9 mouse cellular contexts compared by ENCODE assay signal in the genomic region with DNA sequence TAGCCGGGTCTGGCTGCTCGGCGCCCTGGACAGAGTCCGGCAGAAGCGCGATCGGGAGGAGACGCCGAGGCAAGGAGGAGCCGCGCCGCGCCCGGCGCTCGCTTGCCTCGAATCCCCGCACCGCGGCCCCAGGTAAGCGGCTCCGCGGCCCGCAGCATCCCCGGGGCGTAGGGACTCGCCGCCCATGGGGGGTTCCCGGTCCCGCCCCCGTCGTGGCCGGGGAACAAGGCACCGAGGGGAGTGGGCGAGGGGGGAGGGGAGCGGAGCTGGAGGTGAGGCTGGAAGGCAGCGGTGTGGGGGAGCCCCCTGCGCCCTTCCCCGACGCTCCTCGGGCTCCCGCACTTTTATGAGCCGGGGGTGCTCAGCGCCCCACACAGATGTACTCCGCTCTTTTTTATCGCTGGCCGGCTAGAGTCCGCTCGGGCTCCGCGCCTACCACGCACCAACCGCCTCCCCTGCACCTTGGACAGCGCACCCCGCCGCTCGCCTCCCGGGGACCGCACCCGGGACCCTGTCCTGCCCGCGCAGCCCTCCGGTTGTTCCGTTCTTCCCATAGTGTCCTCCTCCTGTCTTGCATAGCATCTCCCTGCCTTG. TPM values are rescaled to one million over a fixed set of nuclear protein-coding genes. Genes with fewer than 3 reads are reported as not detected.
DNase-seq lines count a peak whose midpoint lies in the region; ATAC-seq and TF ChIP-seq lines count a peak whose summit lies in the region.
"Had no signal": no experiment of that assay in that cellular context is flagged by ENCODE, and none has a peak within 500 bp of the region (broad histone marks: within the 10 kb centered on the region; RNA-seq: fewer than 3 reads in every experiment).

No protein-coding gene starts in this region.

- H3K27ac ChIP-seq in layer of hippocampus, adult 2 months = peak overlapping the region; percentile 93
- peak overlapping the region; percentile 66 for H3K27ac ChIP-seq in embryonic facial prominence, embryonic 11.5 days (replicated peaks; ENCODE audit: low read depth, low read length)
- H3K27ac ChIP-seq in hindbrain, postnatal 0 days = peak overlapping the region; percentile 89
- H3K27ac ChIP-seq: macrophage had no signal

- no peak for DNase-seq in layer of hippocampus, adult 2 months (ENCODE audit: low spot score in 2 of 2)
- DNase-seq in layer of hippocampus, adult 9-10 months (ENCODE audit: low spot score) = no peak
- DNase-seq in Patski (ENCODE audit: low read depth, low spot score) (no peak), MN1 (ENCODE audit: low spot score) (no peak)
- peak; percentile 50 for DNase-seq in embryonic facial prominence, embryonic 11.5 days (ENCODE audit: low spot score)
- peak; percentile 39 for DNase-seq in hindbrain, postnatal 0 days (ENCODE audit: low spot score)

- peak; percentile 70 for ATAC-seq in Patski
- peak; percentile 54 for ATAC-seq in embryonic facial prominence, embryonic 11.5 days (replicated peaks; ENCODE audit: insufficient number of reproducible peaks, low FRiP score, low TSS enrichment, low read depth)
- ATAC-seq in hindbrain, postnatal 0 days = peak; percentile 27
- ATAC-seq in megakaryocyte-erythroid progenitor cell, adult 5-6 weeks (replicated peaks; ENCODE audit: low FRiP score, low TSS enrichment, poor library complexity, severe bottlenecking) = 0 out of 2 replicates have a peak, but pooled peaks have one; percentile 30
- no peak; the same call in 1 of the 2 replicates for ATAC-seq in megakaryocyte progenitor cell, adult 5-6 weeks (replicated peaks; ENCODE audit: poor library complexity)

- no peaks in the 10 kb centered on the region for H3K4me1 ChIP-seq in embryonic facial prominence, embryonic 11.5 days (ENCODE audit: control insufficient read depth, insufficient read depth, low read length)
- H3K4me1 ChIP-seq in hindbrain, postnatal 0 days (ENCODE audit: insufficient read depth, low read length) = peaks cover 9% of the 10 kb centered on the region; the same call in 1 of the 2 replicates

- H3K9ac ChIP-seq in embryonic facial prominence, embryonic 11.5 days (replicated peaks; ENCODE audit: low read length) = peak overlapping the region; percentile 67
- H3K9ac ChIP-seq in hindbrain, postnatal 0 days (replicated peaks; ENCODE audit: low read length) = peak overlapping the region; percentile 94

- WGBS in embryonic facial prominence, embryonic 11.5 days = 0% methylated on average over 55 of the region's 64 CpGs
- under 1% methylated on average over 41 of the region's 64 CpGs for WGBS in hindbrain, postnatal 0 days

- peak overlapping the region; percentile 89 for H3K4me3 ChIP-seq in layer of hippocampus, adult 2 months
- H3K4me3 ChIP-seq in embryonic facial prominence, embryonic 11.5 days (ENCODE audit: low read depth, low read length) = peak overlapping the region; percentile 76
- peak overlapping the region; percentile 97 for H3K4me3 ChIP-seq in hindbrain, postnatal 0 days (ENCODE audit: low read length)

- H3K36me3 ChIP-seq in embryonic facial prominence, embryonic 11.5 days (replicated peaks; ENCODE audit: control insufficient read depth, insufficient read depth, low read depth, low read length) = no peaks in the 10 kb centered on the region
- no peaks in the 10 kb centered on the region for H3K36me3 ChIP-seq in hindbrain, postnatal 0 days (ENCODE audit: insufficient read depth, low read length)

- in situ Hi-C loops in Patski (cut with MboI; ENCODE audit: low pct_unique_long_range_greater_than_20kb) = loop anchor here (10.0 kb wide), 1 partner anchor 228 kb away; no protein-coding TSS in a partner anchor

- POLR2A ChIA-PET in Patski (lab: Charles Lee) = no interaction called here

- CTCF ChIA-PET in Patski (lab: Charles Lee) = no interaction called here

- no peak for TF ChIP-seq CTCF in layer of hippocampus, adult 2 months (conservative IDR thresholded peaks at IDR 0.05)
- TF ChIP-seq CTCF in Patski (IDR thresholded peaks at IDR 0.05) = no peak
- no peak for TF ChIP-seq CTCF in hindbrain, postnatal 0 days (IDR thresholded peaks at IDR 0.05; ENCODE audit: low read depth)

- peak overlapping the region; percentile 96 for H3K4me2 ChIP-seq in embryonic facial prominence, embryonic 11.5 days (ENCODE audit: low read depth, low read length)
- H3K4me2 ChIP-seq in hindbrain, postnatal 0 days (ENCODE audit: low read depth, low read length) = peak overlapping the region; percentile 88

- H3K27me3 ChIP-seq in Patski = no peaks in the 10 kb centered on the region
- H3K27me3 ChIP-seq in embryonic facial prominence, embryonic 11.5 days (ENCODE audit: control insufficient read depth, insufficient read depth, low read length) = no peaks in the 10 kb centered on the region
- no peaks in the 10 kb centered on the region for H3K27me3 ChIP-seq in hindbrain, postnatal 0 days (ENCODE audit: insufficient read depth, low read length)

- H3K9me3 ChIP-seq in embryonic facial prominence, embryonic 11.5 days (replicated peaks; ENCODE audit: control insufficient read depth, low read length) = no peaks in the 10 kb centered on the region
- H3K9me3 ChIP-seq in hindbrain, postnatal 0 days (ENCODE audit: low read length) = no peaks in the 10 kb centered on the region

RNA-seq across cellular contexts. Expression of a gene that starts 0.4 kb away (rescaled TPM):
- total RNA-seq in layer of hippocampus, adult 2 months (2021) = 10 to 100 TPM; 61.3 to 67.7 TPM
- polyA plus RNA-seq in Patski (2021) = 2.4 TPM
- 9.6 and 11.5 TPM in 2 replicates for polyA plus RNA-seq in embryonic facial prominence, embryonic 11.5 days (2014; fragmentation: Nextera tagmentation; extraction: Ambion mirVana)
- 42.7 and 43.5 TPM in 2 replicates for total RNA-seq in hindbrain, postnatal 0 days (2014; rRNA removed)
- 29.1 and 30.7 TPM in 2 replicates for polyA plus RNA-seq in hindbrain, postnatal 0 days (2015; fragmentation: Nextera tagmentation; extraction: Ambion mirVana)
- total RNA-seq in megakaryocyte-erythroid progenitor cell, adult 5-6 weeks (2014; fragmentation: Nextera tagmentation) = not detected in 2 replicates
- not detected in 2 replicates for total RNA-seq in megakaryocyte-erythroid progenitor cell, adult 5-6 weeks (2017)
- not detected in 2 replicates for total RNA-seq in megakaryocyte progenitor cell, adult 5-6 weeks (2015)
- 0.17 TPM in 1 of 2 replicates, not detected in the other for total RNA-seq in megakaryocyte progenitor cell, adult 5-6 weeks (2017)
- polyA plus RNA-seq: macrophage had no signal

Comparison
In these comparisons a context has a peak if more than half of its experiments do, and no peak if none do; other contexts are left out.
1. DNase-seq: peak in embryonic facial prominence, embryonic 11.5 days (single experiment) and hindbrain, postnatal 0 days (single experiment); none in layer of hippocampus, adult 2 months (0 of 2), layer of hippocampus, adult 9-10 months (single experiment), Patski (single experiment) and MN1 (single experiment).
2. RNA of a gene that starts 0.4 kb away (total RNA-seq): 61.3 to 67.7 TPM in layer of hippocampus, adult 2 months and 42.7 to 43.5 TPM in hindbrain, postnatal 0 days; not detected in megakaryocyte-erythroid progenitor cell, adult 5-6 weeks and 0.17 TPM in megakaryocyte progenitor cell, adult 5-6 weeks; every median in the first group is over 10 times any median in the second.
3. Peak in every context shown above with its lines, with median percentiles within 50 percentile points of each other: H3K27ac ChIP-seq and H3K4me3 ChIP-seq.